Mouse (Mus musculus) cerebellum, adult 8-10 months (tissue): ENCODE measurements around the gene Fhad1.

Experiments
- DNase-seq: peaks from one replicate; pipeline ENCODE4 v3.0.0; 2022

Gene Fhad1

DNA sequence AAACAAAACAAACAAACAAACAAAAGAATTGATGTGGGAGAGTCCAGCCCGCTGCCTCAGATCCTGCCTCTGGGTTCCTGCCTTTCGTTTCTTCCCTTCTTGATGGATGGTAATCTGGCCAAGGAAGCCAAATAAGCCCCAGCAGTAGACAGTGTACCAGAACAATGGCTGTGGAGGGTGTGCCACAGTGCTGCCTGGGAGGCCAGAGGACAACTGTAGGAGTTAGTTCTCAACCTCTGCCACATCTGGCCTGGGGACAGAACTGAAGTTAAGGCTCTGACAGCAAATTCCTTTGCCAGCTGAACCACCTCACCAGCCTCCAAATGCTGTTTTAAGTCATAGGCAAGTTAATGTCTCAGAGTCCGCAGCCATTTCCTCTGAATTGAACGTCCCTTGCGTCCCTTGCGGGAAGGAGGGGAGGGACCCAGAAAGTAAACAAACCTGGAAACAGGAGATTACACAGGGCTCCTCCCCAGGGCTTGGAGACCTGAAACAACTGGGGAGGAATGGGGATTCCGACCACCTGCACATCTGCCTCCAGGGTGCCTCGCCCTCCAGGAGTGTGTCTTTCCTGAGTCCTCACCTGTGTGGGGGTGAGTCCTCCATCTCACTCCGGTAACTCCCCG lies 133.5 kb downstream of the Fhad1 start:
- no peak for DNase-seq

DNA sequence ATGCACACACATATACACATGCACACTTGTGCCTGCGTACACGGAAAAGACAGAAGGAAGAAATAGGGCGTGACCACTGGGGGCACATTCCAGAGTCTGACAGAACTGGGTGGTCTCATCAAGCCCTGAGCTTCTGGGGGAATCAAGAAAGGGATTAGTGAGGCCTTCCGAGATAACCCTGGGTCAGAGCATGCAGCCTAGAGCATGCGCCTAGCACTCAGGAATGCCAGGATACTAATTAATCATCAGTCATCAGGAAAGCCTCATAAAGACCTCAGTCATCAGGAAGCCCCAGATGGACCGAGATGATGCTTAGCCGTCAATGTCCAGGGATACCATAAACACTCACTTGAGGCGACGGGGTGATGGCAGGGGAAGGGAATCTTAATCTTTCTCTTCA lies 135.0 kb downstream of the Fhad1 start:
- DNase-seq, result no peak

DNA sequence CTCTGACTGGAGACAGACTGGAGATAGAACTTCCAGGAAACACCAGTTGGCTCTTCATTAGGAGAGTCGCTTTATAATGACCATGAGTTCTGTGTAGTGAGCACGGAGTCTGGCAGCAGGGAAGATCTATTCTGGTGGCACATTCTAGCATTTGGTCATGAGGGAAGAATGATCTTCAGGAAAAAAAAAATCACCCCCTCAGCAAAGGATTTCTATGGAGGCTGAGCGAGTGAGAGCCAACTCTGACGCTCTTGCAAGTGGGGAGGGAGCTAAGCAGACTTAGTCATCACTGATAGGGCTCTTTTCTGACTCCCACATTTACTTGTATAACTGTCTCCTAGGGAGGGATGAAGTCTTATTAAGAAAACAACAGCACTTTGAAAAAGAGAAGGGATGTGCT lies 135.8 kb downstream of the Fhad1 start:
- no peak for DNase-seq

DNA sequence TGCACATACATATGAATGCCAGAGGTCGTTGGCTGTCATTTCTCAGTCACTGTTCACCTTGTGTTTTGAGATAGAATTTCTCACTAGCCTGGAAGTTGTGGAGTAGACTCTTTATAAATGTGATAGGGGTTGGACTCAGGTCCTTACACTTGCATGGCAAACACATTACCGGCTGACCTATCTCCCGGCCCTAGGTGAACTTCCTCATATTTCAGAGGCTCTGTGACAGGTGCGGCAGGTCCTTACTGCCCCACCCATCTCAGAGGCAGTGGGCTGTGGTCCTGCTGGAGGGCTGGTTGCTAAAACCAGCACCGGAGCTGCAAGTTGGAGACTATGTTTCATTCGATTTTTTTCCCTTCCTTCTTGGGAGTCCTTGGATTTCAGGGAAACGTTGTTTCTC lies 136.3 kb downstream of the Fhad1 start:
- no peak for DNase-seq

DNA sequence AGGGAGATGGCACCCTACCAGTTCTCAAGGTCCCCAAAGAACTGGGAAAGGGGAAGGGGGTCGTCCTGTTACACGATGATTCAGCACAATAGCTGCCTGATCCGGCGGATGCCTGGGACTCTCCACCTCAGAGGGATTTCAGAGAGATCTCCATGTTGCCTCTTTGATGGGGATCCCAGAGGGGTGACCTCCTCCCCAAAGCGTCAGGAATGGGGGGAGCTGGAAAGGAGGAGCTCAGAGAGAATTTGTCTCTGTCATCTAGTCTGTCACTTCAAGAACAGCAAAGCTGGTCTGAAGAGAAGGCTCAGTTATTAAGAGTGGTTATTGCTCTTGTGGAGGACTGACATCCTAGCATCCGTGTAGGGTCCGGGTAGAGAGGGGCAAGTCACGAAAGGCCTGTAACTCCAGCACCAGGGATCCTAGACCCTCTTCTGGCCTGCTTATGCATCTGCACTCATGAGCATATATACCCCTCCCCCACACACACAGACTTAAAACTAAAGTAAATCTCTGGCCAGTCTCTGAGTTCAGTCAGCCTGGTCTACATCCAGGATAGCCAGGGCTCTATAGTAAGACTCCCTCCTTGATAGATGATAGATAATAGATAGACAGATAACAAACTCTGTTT lies 139.3 kb downstream of the Fhad1 start:
- no peak for DNase-seq

DNA sequence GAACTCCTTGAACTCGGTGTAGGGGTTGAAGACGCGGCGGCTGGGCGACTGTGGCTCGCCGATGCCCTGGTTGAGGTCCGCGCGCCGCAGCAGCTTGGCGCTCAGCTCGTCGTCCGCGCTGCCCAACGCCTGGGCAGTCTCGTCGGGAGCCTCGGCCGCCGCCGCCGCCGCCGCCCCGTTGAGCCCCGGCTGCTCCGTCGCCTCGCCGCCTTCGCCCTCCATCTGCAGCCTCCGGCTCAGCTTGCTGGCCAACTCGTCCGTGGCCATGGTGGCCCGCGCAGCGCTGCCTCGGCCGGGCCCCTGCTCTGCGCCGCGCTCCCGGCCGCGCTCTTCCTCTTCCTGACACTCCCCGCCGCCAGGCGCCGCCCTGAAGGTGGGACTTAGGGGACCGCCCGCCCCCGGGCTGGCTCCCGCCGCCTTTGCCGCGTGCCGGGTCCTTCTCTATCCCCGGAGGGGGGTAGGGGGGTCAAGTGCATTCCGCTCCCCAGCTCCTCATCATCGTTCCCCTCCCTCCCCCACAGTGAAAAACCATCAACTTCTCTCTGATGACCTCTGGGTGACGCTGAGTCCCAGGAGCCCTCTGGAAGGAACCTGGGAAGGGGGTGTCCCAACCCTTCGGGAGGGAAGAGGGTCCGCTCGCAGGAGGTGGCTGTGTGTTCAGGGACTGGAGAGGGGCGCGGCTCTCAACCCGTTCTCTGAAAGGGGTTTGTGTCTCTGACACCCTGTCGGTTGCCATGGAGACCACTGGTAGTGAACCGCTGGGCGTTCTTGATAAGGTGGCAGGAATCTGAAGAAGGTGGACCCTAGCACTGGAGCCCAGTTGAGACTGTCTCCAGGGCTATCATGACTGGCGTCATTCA lies 140.1 kb downstream of the Fhad1 start, which contains the start of gene Efhd2:
Gene Efhd2 (minus strand): TSS at position 320 of the 860 bp plus-strand sequence.
- peak; percentile 73 for DNase-seq

DNA sequence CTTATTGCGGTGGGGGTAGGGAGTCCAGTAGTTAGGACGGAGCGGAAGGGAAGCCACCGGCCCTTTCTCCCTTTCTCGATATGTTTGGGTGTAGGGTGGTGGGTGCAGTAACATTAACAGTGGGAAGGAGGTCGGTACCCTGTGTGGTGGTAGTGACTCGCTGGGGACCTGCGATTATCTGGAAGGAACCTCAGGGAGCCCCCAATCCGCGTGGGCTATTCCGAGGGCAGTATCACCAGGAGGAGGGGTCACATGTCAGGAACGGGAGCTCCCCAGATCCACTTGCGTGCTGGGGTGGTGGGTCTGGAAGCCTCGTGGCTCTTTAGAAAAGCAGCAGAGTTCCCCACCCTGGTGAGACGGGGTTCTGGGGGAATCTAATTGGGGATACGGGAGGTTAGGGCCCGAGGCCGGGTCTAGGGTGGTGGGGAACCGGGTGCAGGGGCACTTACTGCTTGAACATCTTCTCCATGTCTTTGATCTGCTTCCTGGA lies 140.7 kb downstream of the Fhad1 start:
- DNase-seq, result no peak

DNA sequence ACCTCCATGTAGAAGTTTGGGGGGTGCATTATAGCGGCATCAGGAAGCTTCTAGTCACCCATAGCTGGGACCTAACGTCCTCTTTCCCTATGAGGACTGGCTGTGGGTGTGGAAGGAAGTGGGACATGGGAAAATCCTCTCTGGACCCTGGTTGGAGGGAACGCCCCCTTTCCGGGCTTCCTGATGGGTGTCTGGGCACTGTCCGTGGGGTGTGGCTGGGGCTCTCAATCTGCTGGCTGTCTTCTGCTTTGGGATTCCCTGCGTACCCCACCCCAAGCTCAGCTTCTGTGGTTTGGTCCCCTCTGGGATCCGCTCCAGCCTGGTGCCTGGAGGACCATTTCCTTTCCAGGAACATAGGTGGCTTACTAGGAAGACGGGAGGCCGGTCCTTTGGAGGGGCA lies 141.9 kb downstream of the Fhad1 start:
- DNase-seq, result no peak

DNA sequence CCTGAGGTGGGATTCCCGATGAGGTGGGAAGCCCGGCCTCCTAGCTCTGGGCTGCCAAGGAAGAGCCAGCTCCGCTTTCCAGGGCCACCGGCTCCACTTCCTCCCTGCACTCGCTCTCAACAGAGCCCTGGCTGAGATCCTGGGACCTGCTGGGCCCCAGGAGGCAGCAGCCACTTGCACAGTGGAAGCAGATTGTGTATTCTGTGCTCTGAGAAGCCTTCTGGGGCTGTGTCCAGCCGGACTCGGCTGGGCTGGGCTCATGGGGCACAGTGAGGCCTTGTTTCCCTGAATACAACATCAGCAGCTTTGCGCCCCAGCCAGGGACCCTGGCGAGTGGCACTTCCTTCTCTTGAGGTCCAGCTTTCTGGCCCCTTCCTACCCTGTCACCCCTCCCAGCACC lies 143.0 kb downstream of the Fhad1 start:
- DNase-seq, result peak; percentile 65

DNA sequence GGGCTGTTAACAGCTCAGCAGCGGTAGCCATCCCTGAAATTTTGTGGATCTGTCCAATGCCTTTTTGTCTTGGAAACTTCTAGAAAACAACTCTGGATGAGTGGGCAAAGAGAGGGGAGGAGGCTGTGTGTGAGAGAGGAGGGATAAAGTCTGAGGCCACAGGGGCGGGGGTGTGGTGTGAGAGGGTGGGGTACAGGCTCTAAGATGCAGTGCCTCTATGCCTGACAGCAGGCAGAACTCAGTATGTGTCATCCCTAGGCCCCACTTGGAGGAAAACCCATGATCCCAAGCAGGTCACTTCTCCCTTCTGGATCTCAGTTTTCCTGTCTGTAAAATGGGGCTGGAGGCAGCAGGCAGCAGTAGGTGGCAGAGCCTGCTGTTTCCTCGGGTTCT lies 143.6 kb downstream of the Fhad1 start:
- DNase-seq, result no peak

DNA sequence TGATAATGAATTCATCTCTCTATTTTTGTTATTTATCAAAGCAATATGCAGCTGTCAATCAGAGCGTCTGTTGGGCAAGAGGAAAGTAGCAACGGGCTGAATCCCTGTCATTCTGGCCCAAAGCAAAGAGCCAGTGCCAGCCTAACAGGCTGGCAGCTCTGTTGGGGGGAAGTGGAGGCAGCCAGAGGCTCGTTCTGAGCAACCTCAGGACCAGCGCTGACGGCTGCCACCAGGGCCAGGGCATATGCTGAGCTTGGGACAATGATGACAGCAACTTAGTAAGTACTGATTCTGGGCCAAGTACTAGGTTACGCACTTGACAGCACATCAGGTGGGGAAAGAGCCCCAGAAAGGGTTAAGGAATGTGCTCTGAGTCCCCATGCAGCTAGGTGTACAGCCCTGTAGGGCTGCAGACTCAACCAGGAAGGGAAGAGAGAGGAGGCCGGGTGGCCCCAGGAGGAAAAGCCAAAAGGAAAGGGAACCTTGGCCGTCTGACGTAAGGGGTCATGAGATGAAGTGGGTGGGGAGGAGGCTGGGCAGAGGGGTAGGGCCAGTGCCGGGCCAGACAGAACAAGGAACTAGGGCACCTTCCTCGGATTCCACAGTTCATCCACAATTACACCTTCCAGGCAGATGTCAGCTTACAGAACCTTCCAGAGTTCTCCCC lies 144.1 kb downstream of the Fhad1 start:
- DNase-seq, result no peak

DNA sequence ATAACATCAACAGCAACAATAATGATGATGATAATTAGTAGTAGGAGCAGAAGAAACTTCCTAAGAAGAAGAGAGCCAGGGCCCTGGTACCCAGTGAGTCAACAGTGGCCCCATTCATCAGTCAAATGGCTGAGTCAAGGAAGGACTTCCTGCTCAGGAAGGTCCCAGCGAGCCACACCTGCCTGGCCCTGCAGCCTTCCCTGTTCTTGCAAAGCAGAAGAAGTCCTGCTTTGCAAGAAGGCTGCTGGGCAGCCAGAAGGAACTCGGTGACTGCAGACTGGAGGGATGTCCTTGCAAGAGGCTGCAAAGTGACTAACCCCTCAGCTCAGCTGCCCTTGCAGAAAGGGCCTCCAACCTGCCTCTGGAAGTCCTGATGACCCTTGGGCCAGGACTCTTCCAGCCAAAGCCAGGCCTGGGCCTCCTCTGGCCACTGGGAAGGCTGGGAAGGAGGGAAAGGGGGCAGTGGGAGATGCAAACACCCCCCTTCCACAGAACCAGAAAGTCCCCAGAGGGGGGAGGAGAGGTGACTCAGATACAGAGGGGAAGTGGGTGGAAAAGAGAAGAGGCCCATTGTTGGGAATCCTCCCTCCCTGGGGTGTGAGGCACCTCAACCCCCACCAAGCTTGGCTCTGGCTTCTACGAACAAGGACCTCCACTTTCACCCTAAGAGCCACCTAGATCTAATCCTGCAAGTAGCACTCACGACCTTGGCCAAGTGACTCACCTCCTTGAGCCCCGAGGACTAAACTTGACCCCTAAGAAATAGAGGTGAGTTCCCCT lies 145.3 kb downstream of the Fhad1 start:
- DNase-seq, result no peak

DNA sequence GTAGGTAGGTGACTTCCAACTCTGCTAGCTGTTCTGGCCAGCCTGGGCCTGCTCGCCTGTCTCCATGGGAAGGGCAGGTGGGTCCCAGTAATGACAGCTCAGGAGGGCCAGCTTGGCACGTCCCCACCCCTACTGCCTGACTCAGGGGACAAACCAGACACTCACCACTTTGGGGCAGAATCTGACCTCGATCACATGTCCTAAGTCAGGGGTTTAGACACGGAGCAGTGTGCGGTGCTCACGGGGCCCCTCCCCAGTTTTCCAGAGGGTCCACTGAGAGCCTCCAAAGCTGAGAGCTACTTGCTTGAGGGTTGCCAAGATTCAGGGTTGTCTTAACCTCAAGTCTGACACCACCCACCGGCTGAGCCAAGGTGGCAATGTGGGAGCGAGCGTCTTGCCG lies 146.8 kb downstream of the Fhad1 start:
- DNase-seq, result no peak

DNA sequence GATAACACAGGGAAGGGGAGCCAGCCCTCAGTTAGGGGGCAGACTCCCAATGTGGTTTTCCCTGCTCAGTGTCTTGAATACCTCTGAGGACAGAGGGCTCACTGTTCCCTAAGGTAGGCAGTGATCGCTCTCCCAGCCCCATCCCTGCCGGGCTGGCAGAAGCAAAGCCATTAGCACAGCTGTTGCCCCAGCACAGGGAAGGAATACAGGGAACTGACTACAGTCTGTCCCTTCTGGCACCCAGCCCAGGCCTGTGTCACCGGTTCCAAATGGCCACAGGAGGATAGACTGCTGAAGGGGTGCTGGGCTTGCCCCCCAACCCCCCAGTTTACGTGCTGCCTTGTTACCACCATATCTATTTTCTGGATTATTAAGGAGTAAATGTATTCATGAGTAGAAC lies 147.4 kb downstream of the Fhad1 start:
- no peak for DNase-seq

DNA sequence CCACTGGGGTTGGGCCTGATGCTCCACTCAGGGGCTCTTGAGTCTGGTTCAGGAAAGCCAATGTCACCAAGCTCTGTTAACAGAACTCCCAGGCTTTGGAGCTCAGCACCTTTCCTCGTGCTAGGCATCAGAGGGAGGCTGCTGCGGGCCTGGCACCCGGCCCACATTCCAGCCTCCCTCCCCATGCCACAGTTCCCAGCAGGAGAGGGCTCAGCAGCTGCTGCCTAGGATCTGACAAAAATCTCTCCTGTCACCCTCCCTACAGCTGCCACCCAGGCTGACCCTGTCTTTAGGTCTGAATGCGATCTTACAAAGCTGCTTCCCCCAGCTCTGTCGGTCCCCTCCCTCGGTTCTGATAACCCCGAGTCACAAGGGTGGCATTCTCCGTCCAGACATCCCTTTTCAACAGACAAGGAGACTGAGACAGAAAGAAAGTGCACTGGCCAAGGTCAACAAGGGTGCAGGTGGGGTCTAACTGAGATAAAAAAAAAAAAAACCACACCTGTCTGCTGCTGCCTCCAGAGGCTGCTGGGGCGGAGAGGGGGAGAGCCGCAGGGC lies 147.9 kb downstream of the Fhad1 start:
- no peak for DNase-seq

DNA sequence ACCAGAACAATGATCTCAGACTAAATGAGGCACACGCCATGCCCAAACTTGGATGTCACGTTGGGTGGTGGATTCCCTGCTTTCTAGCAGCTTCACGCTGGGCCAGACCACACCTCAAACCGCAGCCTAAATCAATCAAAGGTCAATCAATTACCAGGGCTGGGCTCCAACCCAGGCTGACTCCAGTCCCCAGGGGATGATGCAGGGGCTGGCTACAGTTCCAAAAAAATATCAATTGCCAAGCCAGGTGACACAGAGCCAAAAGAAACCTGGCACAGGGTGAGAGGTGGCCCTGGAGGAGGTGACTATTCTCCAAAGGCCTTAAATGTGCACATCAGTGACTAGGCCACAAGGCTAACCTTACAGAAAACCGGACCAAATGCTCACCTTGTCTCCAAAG lies 149.3 kb downstream of the Fhad1 start:
- DNase-seq, result no peak

DNA sequence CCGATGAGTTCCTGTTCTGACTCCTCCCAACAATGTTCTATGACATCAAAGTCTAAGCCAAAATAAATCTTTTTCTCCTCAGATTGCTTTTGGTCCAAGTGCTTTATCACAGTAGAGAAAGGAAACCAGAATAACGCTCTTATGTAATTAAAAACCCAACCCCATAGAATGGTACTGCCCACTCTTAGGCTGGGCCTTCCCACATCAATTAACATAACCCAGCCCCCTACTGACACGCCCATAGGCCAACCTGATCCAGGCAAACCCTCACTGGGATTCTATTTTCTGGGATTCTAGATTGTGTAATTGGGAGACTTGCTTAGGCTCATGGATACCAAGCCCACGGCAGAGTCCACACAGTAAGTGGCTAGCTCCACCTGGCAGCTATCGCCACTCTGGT lies 149.9 kb downstream of the Fhad1 start:
- no peak for DNase-seq

DNA sequence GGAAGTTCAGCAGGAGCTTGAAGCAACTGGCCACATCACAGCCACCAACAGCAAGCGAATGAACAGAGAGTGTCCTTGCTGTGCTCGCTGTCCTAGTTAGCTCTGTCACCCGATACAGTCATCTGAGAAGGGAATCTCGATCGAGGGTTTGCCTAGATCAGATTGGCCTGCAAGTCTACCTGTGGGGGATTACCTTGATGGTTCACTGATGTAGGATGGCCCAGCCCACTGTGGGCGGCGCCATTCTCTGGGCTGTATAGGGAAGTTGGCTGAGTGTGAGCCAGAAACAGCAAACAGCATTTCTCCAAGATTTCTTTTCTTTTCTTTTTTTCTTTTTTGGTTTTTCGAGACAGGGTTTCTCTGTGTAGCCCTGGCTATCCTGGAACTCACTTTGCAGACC lies 150.4 kb downstream of the Fhad1 start:
- no peak for DNase-seq

DNA sequence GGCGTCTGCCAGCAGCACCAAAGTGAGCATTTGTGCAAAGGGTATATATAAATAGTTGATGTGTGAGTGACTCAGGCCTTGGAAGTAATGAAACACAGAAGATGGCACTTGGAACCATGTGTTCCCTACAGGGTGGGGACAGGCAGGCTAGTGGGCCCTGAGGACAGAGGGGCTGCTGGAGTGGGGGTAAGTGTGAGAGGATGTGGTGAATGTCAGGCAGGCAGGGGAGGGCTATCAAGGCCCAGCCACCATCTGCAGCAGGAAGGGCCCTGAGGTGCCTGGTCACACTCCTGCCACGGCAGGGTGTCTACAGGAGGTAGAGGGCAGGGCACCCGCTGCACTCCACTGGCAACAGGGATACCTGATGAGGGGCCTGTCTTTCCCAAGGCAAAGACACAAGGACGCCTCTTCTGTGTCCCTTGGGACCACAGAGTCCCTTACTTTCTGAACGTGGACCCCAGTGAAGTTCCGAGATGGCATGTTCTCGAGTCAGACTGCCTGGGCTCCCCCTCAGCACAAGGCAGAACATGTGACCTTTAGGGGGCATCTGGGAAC lies 151.1 kb downstream of the Fhad1 start:
- no peak for DNase-seq

DNA sequence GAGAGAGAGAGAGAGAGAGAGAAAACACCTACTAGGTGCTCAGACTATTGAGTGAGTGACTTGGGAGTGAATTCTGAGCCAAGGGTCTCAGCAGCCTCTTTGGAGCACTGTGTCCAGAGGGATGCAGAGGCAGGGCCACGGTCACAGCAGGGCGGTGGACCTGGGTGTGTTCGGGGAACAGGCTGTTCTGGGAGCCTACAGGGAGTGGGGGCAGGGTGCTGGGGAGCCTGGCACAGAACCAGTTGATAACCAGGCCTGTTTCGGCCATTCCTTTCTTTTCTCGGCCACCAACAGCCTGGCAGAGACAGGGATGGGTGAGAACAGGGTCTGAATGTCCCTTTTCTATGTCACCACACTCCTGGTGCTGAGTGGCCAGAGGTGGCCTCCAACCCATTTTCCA lies 152.0 kb downstream of the Fhad1 start:
- DNase-seq, result no peak

DNA sequence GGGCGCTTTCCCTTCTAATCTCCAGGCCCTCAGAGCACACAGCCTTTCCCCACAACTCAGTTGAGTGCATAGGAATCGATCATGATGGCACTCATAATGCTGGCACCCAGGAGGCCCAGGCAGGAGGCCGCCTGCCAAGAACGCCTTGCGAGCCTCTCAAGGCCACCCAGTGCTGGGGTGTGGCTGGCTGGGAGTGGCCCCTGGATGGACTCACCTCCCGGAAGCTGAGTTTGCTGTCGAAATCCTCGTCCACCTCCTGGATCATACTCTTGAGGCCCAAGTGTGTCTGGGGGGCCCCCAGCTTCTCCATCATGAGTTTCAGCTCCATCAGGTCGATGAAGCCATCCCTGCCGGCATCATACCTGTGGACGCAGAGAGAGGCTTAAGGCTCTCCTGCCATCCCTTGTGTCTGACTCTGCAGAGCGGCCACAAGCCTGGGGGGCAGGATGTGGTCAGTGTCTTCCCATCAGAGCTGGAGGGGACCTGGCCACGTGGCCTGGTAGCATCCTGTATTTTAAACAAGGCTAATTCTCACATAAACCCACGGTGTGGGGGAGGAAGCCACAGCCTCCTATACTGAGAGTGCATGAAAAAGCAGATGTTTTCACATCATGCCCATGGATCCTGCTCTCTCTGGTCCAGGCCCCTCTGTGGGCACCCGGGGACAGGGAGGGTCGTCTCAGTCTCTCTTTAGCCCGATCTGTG lies 153.1 kb downstream of the Fhad1 start:
- DNase-seq, result no peak
